Mouse (Mus musculus): Measurements from ENCODE around the gene Eif4a3.

DNA sequence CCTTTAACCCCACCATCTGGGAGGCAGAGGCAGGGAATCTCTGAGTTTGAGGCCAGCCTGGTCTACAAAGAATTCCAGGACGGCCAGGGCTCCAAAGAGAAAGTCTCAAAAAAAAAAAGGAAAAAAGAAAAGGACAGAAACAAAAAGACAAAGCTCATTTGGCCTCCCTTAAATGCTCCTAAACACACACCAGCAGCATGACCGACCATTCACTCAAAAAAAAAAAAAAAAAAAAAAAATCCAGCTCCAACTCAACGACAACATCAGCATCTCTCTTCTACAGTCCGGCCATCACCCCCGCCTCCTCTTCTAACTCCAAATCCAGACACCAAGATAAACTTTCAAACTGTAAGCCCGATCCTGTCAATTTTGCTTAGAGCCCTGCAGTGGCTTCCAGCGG lies 972 bp downstream of the Eif4a3 start:
- no peak for TF ChIP-seq CTCF (IDR thresholded peaks at IDR 0.05; ENCODE audit: control insufficient read depth, insufficient read depth, insufficient read length)
- no peak for TF ChIP-seq MAX (IDR thresholded peaks at IDR 0.05)
- no peak for TF ChIP-seq FOSL1 (IDR thresholded peaks at IDR 0.05; ENCODE audit: insufficient read depth, low read length, poor library complexity, severe bottlenecking)
- no peak for TF ChIP-seq CEBPB (IDR thresholded peaks at IDR 0.05; ENCODE audit: low read depth)
- no peak for TF ChIP-seq MYOG (IDR thresholded peaks at IDR 0.05; ENCODE audit: control insufficient read depth, extremely low read depth, insufficient read length)
